Mouse (Mus musculus) kidney, embryonic 16.5 days (tissue): ENCODE results near the gene Anapc1. TPM values are rescaled to one million over a fixed set of nuclear protein-coding genes. Genes with fewer than 3 reads are reported as not detected.

Experiments
- polyA plus RNA-seq: library from polyadenylated mRNA; unstranded; fragments of >200 nt; fragmentation: Nextera tagmentation; extraction: Ambion mirVana; gene quantifications from 2 replicates; pipeline ENCODE4 v1.2.1, GENCODE M21; 2015

The Anapc1 gene
- polyA plus RNA-seq, 1 experiment from 2014 or later: 62.1 TPM

Other genes starting within 250 kb of the Anapc1 start
- not detected in 2 replicates for gene Spdye4c, start 96.2 kb downstream of the Anapc1 start, polyA plus RNA-seq
- gene Mertk, start 11.6 kb upstream of the Anapc1 start, polyA plus RNA-seq: 14.2 and 14.6 TPM in 2 replicates
- gene Tmem87b, start 130.7 kb upstream of the Anapc1 start, polyA plus RNA-seq: 33.3 and 34.7 TPM in 2 replicates
- 8.1 TPM in 2 replicates for gene Fbln7, start 175.6 kb upstream of the Anapc1 start, polyA plus RNA-seq